Mouse (Mus musculus): Measurements from ENCODE around the gene Flot1. TPM values are rescaled to one million over a fixed set of nuclear protein-coding genes. Genes with fewer than 3 reads are reported as not detected.

Gene Flot1
- polyA plus RNA-seq (2016; fragmentation: Nextera tagmentation; extraction: Ambion mirVana): 53.7 and 56.0 TPM in 2 replicates

GRCm38 (mm10) chr17:35822964-35823937 lies at the start of gene Flot1:
Gene Flot1, plus strand, starts transcription at chr17:35823230.
- Histone ChIP-seq H3K9ac (peak within 1 kb of the TSS; percentile 75), H3K36me3 (replicated peaks) (peaks cover 35% of the 10 kb centered on the region), H3K4me3 (replicated peaks) (peak within 1 kb of the TSS; percentile 70), H3K4me1 (peaks cover 35% of the 10 kb centered on the region), H3K27ac (peak within 1 kb of the TSS; percentile 89), H3K27me3 (peaks cover 15% of the 10 kb centered on the region), H3K4me2 (peak within 1 kb of the TSS; percentile 81), H3K9me3 (no peaks in the 10 kb centered on the region)
- WGBS: 2% methylated on average over 43 of the region's 47 CpGs
- peak; percentile 92 for ATAC-seq (ENCODE audit: low FRiP score)

- H3K4me2 ChIP-seq: no peak overlapping the region
- 0 out of 2 replicates have a peak overlapping the region, but pooled peaks have one; percentile 37 for H3K27ac ChIP-seq
- WGBS: 73% methylated on average over 13 of the region's 13 CpGs
- H3K9ac ChIP-seq: no peak overlapping the region
- H3K27me3 ChIP-seq: no peaks in the 10 kb centered on the region
- no peak for ATAC-seq (ENCODE audit: low FRiP score)
- H3K36me3 ChIP-seq (replicated peaks): no peaks in the 10 kb centered on the region
- H3K4me1 ChIP-seq: no peaks in the 10 kb centered on the region; the same call in 1 of the 2 replicates
- no peaks in the 10 kb centered on the region for H3K9me3 ChIP-seq
- H3K4me3 ChIP-seq (replicated peaks): no peak overlapping the region
Observed at GRCm38 (mm10) chr17:35776811-35777609, 46.0 kb upstream of the Flot1 start.

GRCm38 (mm10) chr17:35778965-35779364 lies 44.1 kb upstream of the Flot1 start:
- Histone ChIP-seq H3K4me2 (no peak overlapping the region), H3K27me3 (no peaks in the 10 kb centered on the region), H3K36me3 (replicated peaks) (no peaks in the 10 kb centered on the region), H3K9me3 (no peaks in the 10 kb centered on the region), H3K4me3 (replicated peaks) (no peak overlapping the region), H3K27ac (no peak overlapping the region), H3K9ac (no peak overlapping the region), H3K4me1 (no peaks in the 10 kb centered on the region; the same call in 1 of the 2 replicates)
- no peak for ATAC-seq (ENCODE audit: low FRiP score)
- 81% methylated on average over 6 of the region's 6 CpGs for WGBS

GRCm38 (mm10) chr17:35779466-35780205 lies 43.4 kb upstream of the Flot1 start:
- no peaks in the 10 kb centered on the region for H3K9me3 ChIP-seq
- no peak for ATAC-seq (ENCODE audit: low FRiP score)
- H3K27ac ChIP-seq: no peak overlapping the region
- no peaks in the 10 kb centered on the region for H3K36me3 ChIP-seq (replicated peaks)
- no peaks in the 10 kb centered on the region; the same call in 1 of the 2 replicates for H3K4me1 ChIP-seq
- no peak overlapping the region for H3K4me2 ChIP-seq
- no peak overlapping the region for H3K9ac ChIP-seq
- H3K27me3 ChIP-seq: no peaks in the 10 kb centered on the region
- H3K4me3 ChIP-seq (replicated peaks): no peak overlapping the region
- 78% methylated on average over 10 of the region's 10 CpGs for WGBS

- no peaks in the 10 kb centered on the region; the same call in 1 of the 2 replicates for H3K4me1 ChIP-seq
- WGBS: 92% methylated on average over 7 of the region's 7 CpGs
- no peak for ATAC-seq (ENCODE audit: low FRiP score)
- H3K27ac ChIP-seq: no peak overlapping the region
- no peak overlapping the region for H3K4me2 ChIP-seq
- no peak overlapping the region for H3K4me3 ChIP-seq (replicated peaks)
- no peaks in the 10 kb centered on the region for H3K27me3 ChIP-seq
- H3K9ac ChIP-seq: no peak overlapping the region
- H3K9me3 ChIP-seq: no peaks in the 10 kb centered on the region
- H3K36me3 ChIP-seq (replicated peaks): no peaks in the 10 kb centered on the region
Observed at GRCm38 (mm10) chr17:35780362-35780761, 42.7 kb upstream of the Flot1 start.

GRCm38 (mm10) chr17:35782398-35782797 lies 40.6 kb upstream of the Flot1 start:
- no peak overlapping the region for H3K9ac ChIP-seq
- no peak overlapping the region for H3K4me3 ChIP-seq (replicated peaks)
- no peak overlapping the region for H3K4me2 ChIP-seq
- no peaks in the 10 kb centered on the region for H3K36me3 ChIP-seq (replicated peaks)
- no peak for ATAC-seq (ENCODE audit: low FRiP score)
- H3K27ac ChIP-seq: no peak overlapping the region
- 79% methylated on average over 2 of the region's 2 CpGs for WGBS
- no peaks in the 10 kb centered on the region for H3K27me3 ChIP-seq
- no peaks in the 10 kb centered on the region for H3K4me1 ChIP-seq
- H3K9me3 ChIP-seq: no peaks in the 10 kb centered on the region

GRCm38 (mm10) chr17:35782924-35783323 lies 40.1 kb upstream of the Flot1 start:
- Histone ChIP-seq H3K9ac (no peak overlapping the region), H3K4me1 (no peaks in the 10 kb centered on the region), H3K4me3 (replicated peaks) (no peak overlapping the region), H3K9me3 (no peaks in the 10 kb centered on the region), H3K4me2 (no peak overlapping the region), H3K27me3 (no peaks in the 10 kb centered on the region), H3K27ac (no peak overlapping the region), H3K36me3 (replicated peaks) (no peaks in the 10 kb centered on the region)
- ATAC-seq (ENCODE audit: low FRiP score): no peak
- 87% methylated on average over 5 of the region's 5 CpGs for WGBS

- ATAC-seq (ENCODE audit: low FRiP score): no peak
- Histone ChIP-seq H3K27ac (no peak overlapping the region), H3K9ac (no peak overlapping the region), H3K4me3 (replicated peaks) (no peak overlapping the region), H3K9me3 (no peaks in the 10 kb centered on the region), H3K27me3 (no peaks in the 10 kb centered on the region), H3K4me2 (no peak overlapping the region), H3K4me1 (no peaks in the 10 kb centered on the region), H3K36me3 (replicated peaks) (no peaks in the 10 kb centered on the region)
- WGBS: 80% methylated on average over 6 of the region's 6 CpGs
Observed at GRCm38 (mm10) chr17:35783944-35784343, 39.1 kb upstream of the Flot1 start.

- H3K27me3 ChIP-seq: no peaks in the 10 kb centered on the region
- H3K4me1 ChIP-seq: no peaks in the 10 kb centered on the region
- H3K4me3 ChIP-seq (replicated peaks): no peak overlapping the region
- no peak for ATAC-seq (ENCODE audit: low FRiP score)
- no peak overlapping the region for H3K27ac ChIP-seq
- WGBS: 86% methylated on average over 4 of the region's 4 CpGs
- no peak overlapping the region for H3K4me2 ChIP-seq
- H3K9ac ChIP-seq: no peak overlapping the region
- H3K36me3 ChIP-seq (replicated peaks): no peaks in the 10 kb centered on the region
- H3K9me3 ChIP-seq: no peaks in the 10 kb centered on the region
Observed at GRCm38 (mm10) chr17:35785140-35785539, 37.9 kb upstream of the Flot1 start.

GRCm38 (mm10) chr17:35787493-35787892 lies 35.5 kb upstream of the Flot1 start:
- no peaks in the 10 kb centered on the region for H3K27me3 ChIP-seq
- no peak for ATAC-seq (ENCODE audit: low FRiP score)
- no peaks in the 10 kb centered on the region for H3K4me1 ChIP-seq
- no peak overlapping the region for H3K27ac ChIP-seq
- no peaks in the 10 kb centered on the region for H3K36me3 ChIP-seq (replicated peaks)
- H3K9ac ChIP-seq: no peak overlapping the region
- no peaks in the 10 kb centered on the region for H3K9me3 ChIP-seq
- H3K4me3 ChIP-seq (replicated peaks): no peak overlapping the region
- no peak overlapping the region for H3K4me2 ChIP-seq

- Histone ChIP-seq H3K27me3 (no peaks in the 10 kb centered on the region), H3K27ac (no peak overlapping the region), H3K9ac (no peak overlapping the region), H3K36me3 (replicated peaks) (no peaks in the 10 kb centered on the region), H3K4me3 (replicated peaks) (no peak overlapping the region), H3K4me1 (no peaks in the 10 kb centered on the region), H3K4me2 (no peak overlapping the region), H3K9me3 (no peaks in the 10 kb centered on the region)
- WGBS: 87% methylated on average over 3 of the region's 3 CpGs
- ATAC-seq (ENCODE audit: low FRiP score): no peak
Observed at GRCm38 (mm10) chr17:35788025-35788424, 35.0 kb upstream of the Flot1 start.

GRCm38 (mm10) chr17:35790933-35791332 lies 32.1 kb upstream of the Flot1 start:
- Histone ChIP-seq H3K9me3 (no peaks in the 10 kb centered on the region), H3K4me3 (replicated peaks) (no peak overlapping the region), H3K36me3 (replicated peaks) (no peaks in the 10 kb centered on the region), H3K4me2 (no peak overlapping the region), H3K4me1 (no peaks in the 10 kb centered on the region), H3K27me3 (no peaks in the 10 kb centered on the region), H3K27ac (no peak overlapping the region), H3K9ac (no peak overlapping the region)
- 90% methylated on average over 4 of the region's 4 CpGs for WGBS
- ATAC-seq (ENCODE audit: low FRiP score): no peak

Measured in forebrain, embryonic 12.5 days (tissue).